8 mouse cellular contexts compared by ENCODE assay signal in the genomic region with DNA sequence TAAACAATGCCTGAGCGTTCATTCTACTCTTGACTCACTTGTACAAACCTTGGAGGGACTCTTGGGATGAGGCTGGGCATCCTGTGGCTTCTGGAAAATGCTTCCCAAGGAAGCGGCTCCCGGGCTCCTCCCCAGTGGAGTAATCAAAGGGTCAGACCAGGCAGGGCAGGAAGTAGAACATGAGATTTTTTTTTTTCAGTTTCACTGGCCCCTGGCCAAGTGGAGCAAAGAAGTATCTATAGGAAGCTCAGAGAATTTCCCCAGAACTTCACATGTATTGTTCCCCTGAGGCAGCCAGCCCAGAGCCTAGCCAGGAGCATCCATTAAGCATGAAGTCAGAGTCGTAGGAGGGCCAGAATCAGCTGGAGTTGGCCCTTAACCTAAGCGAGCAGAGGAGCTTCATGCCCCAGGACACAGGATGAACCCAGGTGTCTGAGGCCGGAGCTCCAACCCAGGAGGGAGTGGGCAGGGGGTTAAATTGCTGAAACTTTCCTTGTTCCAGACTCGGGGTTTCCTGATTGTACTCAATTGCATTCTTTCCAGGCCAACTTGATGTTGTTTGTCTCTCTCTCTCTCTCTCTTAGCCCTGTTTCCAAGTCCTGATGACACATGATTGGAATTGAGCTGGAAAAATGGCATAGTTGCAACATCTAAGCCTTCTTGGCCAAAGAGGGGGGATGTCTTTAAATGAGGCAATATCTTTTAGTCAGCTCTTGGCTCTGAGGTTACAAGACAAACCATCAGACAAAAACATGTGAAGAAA. TPM values are rescaled to one million over a fixed set of nuclear protein-coding genes. Genes with fewer than 3 reads are reported as not detected.
DNase-seq lines count a peak whose midpoint lies in the region; ATAC-seq and TF ChIP-seq lines count a peak whose summit lies in the region.
"Had no signal": no experiment of that assay in that cellular context is flagged by ENCODE, and none has a peak within 500 bp of the region (broad histone marks: within the 10 kb centered on the region; RNA-seq: fewer than 3 reads in every experiment).

No protein-coding gene starts in this region.

- no peak for TF ChIP-seq POLR2A in brain, embryonic 14.5 days (IDR thresholded peaks at IDR 0.05; ENCODE audit: borderline replicate concordance, extremely low read depth, insufficient read depth, insufficient read length, poor library complexity, severe bottlenecking)
- no peak for TF ChIP-seq POLR2A in lung, adult 2 months (IDR thresholded peaks at IDR 0.05; ENCODE audit: borderline replicate concordance, extremely low read depth, low read depth, low read length)

- peaks cover 5% of the 10 kb centered on the region for H3K27me3 ChIP-seq in C2C12 (ENCODE audit: control insufficient read depth, insufficient read depth, insufficient read length)
- peaks cover 3% of the 10 kb centered on the region; the same call in 1 of the 2 replicates for H3K27me3 ChIP-seq in heart, embryonic 14.5 days (ENCODE audit: control insufficient read depth, insufficient read depth, low read length)

- no peak overlapping the region for H3K4me2 ChIP-seq in heart, embryonic 14.5 days (ENCODE audit: low read length)

- no peaks in the 10 kb centered on the region for H3K79me3 ChIP-seq in C2C12 (ENCODE audit: low read depth)

- DNase-seq in brain, embryonic 14.5 days (ENCODE audit: low read depth): peak; percentile 9
- peak; percentile 25 for DNase-seq in lung, adult 2 months
- DNase-seq in cerebellum, adult 9-11 months: no peak
- no peak for DNase-seq in frontal cortex, adult 2 months (ENCODE audit: extremely low spot score in 1 of 2, low spot score in 1 of 2)
- DNase-seq in B cell, adult 2 months: no peak

- no peaks in the 10 kb centered on the region for H3K36me3 ChIP-seq in C2C12 (ENCODE audit: control insufficient read depth, insufficient read depth)
- no peaks in the 10 kb centered on the region for H3K36me3 ChIP-seq in heart, embryonic 14.5 days (ENCODE audit: control insufficient read depth, insufficient read depth, low read length)

- 40% methylated on average over 7 of the region's 7 CpGs for WGBS in heart, embryonic 14.5 days
- 10% methylated on average over 7 of the region's 7 CpGs for WGBS in lung, adult 2 months

- H3K4me1 ChIP-seq in heart, embryonic 14.5 days (ENCODE audit: control insufficient read depth in 2 of 2, insufficient read depth in 2 of 2, low read length in 2 of 2): no peaks in the 10 kb centered on the region; a peak in 1 of 4 replicates
- peaks cover 3% of the 10 kb centered on the region for H3K4me1 ChIP-seq in lung, adult 2 months (ENCODE audit: control insufficient read depth, insufficient read depth, low read length)

- H3K9ac ChIP-seq in heart, embryonic 14.5 days (ENCODE audit: low read length): no peak overlapping the region

- TF ChIP-seq CTCF in C2C12 (IDR thresholded peaks at IDR 0.05; ENCODE audit: control insufficient read depth, insufficient read depth, insufficient read length): no peak
- no peak for TF ChIP-seq CTCF in brain, embryonic 14.5 days (IDR thresholded peaks at IDR 0.05; ENCODE audit: borderline replicate concordance, extremely low read depth, insufficient read depth, insufficient read length)
- no peak for TF ChIP-seq CTCF in lung, adult 2 months (IDR thresholded peaks at IDR 0.05; ENCODE audit: insufficient read depth, low read length)

- peak; percentile 78 for ATAC-seq in heart, embryonic 14.5 days (ENCODE audit: insufficient number of reproducible peaks, insufficient read depth, low FRiP score, low read depth)

- no peaks in the 10 kb centered on the region for H3K79me2 ChIP-seq in C2C12 (ENCODE audit: control insufficient read depth, insufficient read depth)

- H3ac ChIP-seq in C2C12 (ENCODE audit: control insufficient read depth, insufficient read length, low read depth): no peak overlapping the region

- peak overlapping the region; percentile 67 to 71 for H3K27ac ChIP-seq in heart, embryonic 14.5 days (replicated peaks in 1 of 2; ENCODE audit: control insufficient read depth in 1 of 2, insufficient read depth in 1 of 2, low read depth in 2 of 2, low read length in 2 of 2)

- no peaks in the 10 kb centered on the region for H3K9me3 ChIP-seq in heart, embryonic 14.5 days (ENCODE audit: control insufficient read depth, low read length)

- no peak overlapping the region for H3K4me3 ChIP-seq in C2C12 (ENCODE audit: insufficient read depth, poor library complexity, severe bottlenecking)
- no peak overlapping the region for H3K4me3 ChIP-seq in heart, embryonic 14.5 days (ENCODE audit: control insufficient read depth in 1 of 2, insufficient read depth in 1 of 2, low read depth in 1 of 2, low read length in 2 of 2)
- H3K4me3 ChIP-seq in lung, adult 2 months (replicated peaks; ENCODE audit: extremely low read depth, low read depth, low read length): no peak overlapping the region
- H3K4me3 ChIP-seq: erythroblast, embryonic 14.5 days had no signal

TF ChIP-seq in C2C12, 6 proteins besides CTCF, POLR2A, EP300 and RAD21:
- no peak for TF ChIP-seq MYOG (IDR thresholded peaks at IDR 0.05; ENCODE audit: control insufficient read depth, extremely low read depth, insufficient read length)
- TF ChIP-seq USF1 (IDR thresholded peaks at IDR 0.05; ENCODE audit: low read depth): no peak
- TF ChIP-seq CEBPB (IDR thresholded peaks at IDR 0.05; ENCODE audit: low read depth): peak; percentile 39
- TF ChIP-seq MAX (IDR thresholded peaks at IDR 0.05): no peak
- TF ChIP-seq MYOD1 (IDR thresholded peaks at IDR 0.05; ENCODE audit: control insufficient read depth, insufficient read length, low read depth): no peak
- TF ChIP-seq FOSL1 (IDR thresholded peaks at IDR 0.05; ENCODE audit: insufficient read depth, low read length, poor library complexity, severe bottlenecking): no peak

RNA-seq across cellular contexts. Expression of a gene that starts 10.2 kb away (rescaled TPM):
- polyA plus RNA-seq in C2C12 (2012; fragmentation: generic; extraction: Trizol): 1.8 TPM
- 11.7 and 15.8 TPM in 2 replicates for polyA plus RNA-seq in brain, embryonic 14.5 days (2012; rRNA removed)
- 19.7 and 21.2 TPM in 2 replicates for polyA plus RNA-seq in heart, embryonic 14.5 days (2014; fragmentation: Nextera tagmentation; extraction: Ambion mirVana)
- 4.1 and 4.5 TPM in 2 replicates for polyA plus RNA-seq in lung, adult 2 months (2012; rRNA removed)
- polyA plus RNA-seq in frontal cortex, adult 2 months (2012; rRNA removed): 12.1 and 14.6 TPM in 2 replicates

RNA-seq across cellular contexts. Expression of a gene that starts 46.1 kb away (rescaled TPM):
- polyA plus RNA-seq in C2C12 (2012; fragmentation: generic; extraction: Trizol): 13.5 TPM
- 13.6 and 14.4 TPM in 2 replicates for polyA plus RNA-seq in brain, embryonic 14.5 days (2012; rRNA removed)
- polyA plus RNA-seq in heart, embryonic 14.5 days (2014; fragmentation: Nextera tagmentation; extraction: Ambion mirVana): 11.4 and 13.1 TPM in 2 replicates
- polyA plus RNA-seq in lung, adult 2 months (2012; rRNA removed): 2.8 and 7.1 TPM in 2 replicates
- polyA plus RNA-seq in frontal cortex, adult 2 months (2012; rRNA removed): 19.4 and 20.6 TPM in 2 replicates

Comparison
In these comparisons a context has a peak if more than half of its experiments do, and no peak if none do; other contexts are left out.
1. DNase-seq: peak in brain, embryonic 14.5 days (single experiment) and lung, adult 2 months (single experiment); none in cerebellum, adult 9-11 months (single experiment), frontal cortex, adult 2 months (0 of 2) and B cell, adult 2 months (0 of 2).